Mouse (Mus musculus): ENCODE data around the gene Gabbr1. TPM values are rescaled to one million over a fixed set of nuclear protein-coding genes. Genes with fewer than 3 reads are reported as not detected.

The Gabbr1 gene
- polyA plus RNA-seq (2015; fragmentation: Nextera tagmentation; extraction: Ambion mirVana), result 10.0 and 17.7 TPM in 2 replicates

GRCm38 (mm10) chr17:37045611-37046311 is at the start of gene Gabbr1:
Gene Gabbr1 (plus strand): TSS chr17:37045966.

GRCm38 (mm10) chr17:37000863-37001262 is 44.9 kb upstream of the Gabbr1 start, which contains the start of gene Zfp57:
Gene Zfp57 (plus strand): TSS chr17:37001163.

GRCm38 (mm10) chr17:37022628-37023576 is 22.9 kb upstream of the Gabbr1 start, which contains the start of gene Mog:
Gene Mog (minus strand): TSS chr17:37023398.

GRCm38 (mm10) chr17:37088399-37088798 is 42.6 kb downstream of the Gabbr1 start, which contains the start of gene Olfr90:
Gene Olfr90 (minus strand): TSS chr17:37088499.

GRCm38 (mm10) chr17:37098178-37098577 is 52.4 kb downstream of the Gabbr1 start, which contains the start of gene Olfr91:
Gene Olfr91 (minus strand): TSS chr17:37098278.

GRCm38 (mm10) chr17:37119988-37120387 is 74.2 kb downstream of the Gabbr1 start, which contains the start of gene Olfr92:
Gene Olfr92 (minus strand): TSS chr17:37120088.

Other genes with a start within 250 kb of the Gabbr1 start
- gene H2-M10.6, start 233.8 kb upstream of the Gabbr1 start, polyA plus RNA-seq (2015; fragmentation: Nextera tagmentation; extraction: Ambion mirVana), result not detected in 2 replicates
- gene Trim26, start 208.8 kb upstream of the Gabbr1 start, polyA plus RNA-seq (2015; fragmentation: Nextera tagmentation; extraction: Ambion mirVana), result 30.2 and 41.1 TPM in 2 replicates
- gene Trim15, start 178.8 kb upstream of the Gabbr1 start, polyA plus RNA-seq (2015; fragmentation: Nextera tagmentation; extraction: Ambion mirVana), result 0.09 TPM in 1 of 2 replicates, not detected in the other
- 5.5 and 5.9 TPM in 2 replicates for gene Trim10, start 176.4 kb upstream of the Gabbr1 start, polyA plus RNA-seq (2015; fragmentation: Nextera tagmentation; extraction: Ambion mirVana)
- gene Trim40, start 155.8 kb upstream of the Gabbr1 start, polyA plus RNA-seq (2015; fragmentation: Nextera tagmentation; extraction: Ambion mirVana), result not detected in 2 replicates
- gene Trim31, start 147.8 kb upstream of the Gabbr1 start, polyA plus RNA-seq (2015; fragmentation: Nextera tagmentation; extraction: Ambion mirVana), result not detected in 2 replicates
- gene Rnf39, start 103.0 kb upstream of the Gabbr1 start, polyA plus RNA-seq (2015; fragmentation: Nextera tagmentation; extraction: Ambion mirVana), result 0.44 and 0.91 TPM in 2 replicates
- 115 and 189 TPM in 2 replicates for gene Ppp1r11, start 94.2 kb upstream of the Gabbr1 start, polyA plus RNA-seq (2015; fragmentation: Nextera tagmentation; extraction: Ambion mirVana)
- 64.6 and 73.7 TPM in 2 replicates for gene Znrd1, start 87.4 kb upstream of the Gabbr1 start, polyA plus RNA-seq (2015; fragmentation: Nextera tagmentation; extraction: Ambion mirVana)
- 6.8 and 8.3 TPM in 2 replicates for gene Znrd1as, start 87.4 kb upstream of the Gabbr1 start, polyA plus RNA-seq (2015; fragmentation: Nextera tagmentation; extraction: Ambion mirVana)
- not detected in 2 replicates for gene 2410137M14Rik, start 64.7 kb upstream of the Gabbr1 start, polyA plus RNA-seq (2015; fragmentation: Nextera tagmentation; extraction: Ambion mirVana)
- 0.12 TPM in 1 of 2 replicates, not detected in the other for gene H2-M5, start 56.4 kb upstream of the Gabbr1 start, polyA plus RNA-seq (2015; fragmentation: Nextera tagmentation; extraction: Ambion mirVana)
- 14.6 and 21.4 TPM in 2 replicates for gene Zfp57, start 44.8 kb upstream of the Gabbr1 start, polyA plus RNA-seq (2015; fragmentation: Nextera tagmentation; extraction: Ambion mirVana)
- 0.06 TPM in 1 of 2 replicates, not detected in the other for gene Mog, start 22.6 kb upstream of the Gabbr1 start, polyA plus RNA-seq (2015; fragmentation: Nextera tagmentation; extraction: Ambion mirVana)
- gene Olfr90, start 42.5 kb downstream of the Gabbr1 start, polyA plus RNA-seq (2015; fragmentation: Nextera tagmentation; extraction: Ambion mirVana), result not detected in 2 replicates
- gene Olfr91, start 52.3 kb downstream of the Gabbr1 start, polyA plus RNA-seq (2015; fragmentation: Nextera tagmentation; extraction: Ambion mirVana), result 0.09 TPM in 1 of 2 replicates, not detected in the other
- gene Olfr92, start 74.1 kb downstream of the Gabbr1 start, polyA plus RNA-seq (2015; fragmentation: Nextera tagmentation; extraction: Ambion mirVana), result not detected in 2 replicates
- not detected in 2 replicates for gene Olfr93, start 115.5 kb downstream of the Gabbr1 start, polyA plus RNA-seq (2015; fragmentation: Nextera tagmentation; extraction: Ambion mirVana)
- gene Ubd, start 147.9 kb downstream of the Gabbr1 start, polyA plus RNA-seq (2015; fragmentation: Nextera tagmentation; extraction: Ambion mirVana), result 0.25 TPM in 1 of 2 replicates, not detected in the other
- gene Olfr94, start 155.0 kb downstream of the Gabbr1 start, polyA plus RNA-seq (2015; fragmentation: Nextera tagmentation; extraction: Ambion mirVana), result not detected in 2 replicates
- gene Olfr95, start 167.2 kb downstream of the Gabbr1 start, polyA plus RNA-seq (2015; fragmentation: Nextera tagmentation; extraction: Ambion mirVana), result not detected in 2 replicates
- gene Olfr96, start 174.2 kb downstream of the Gabbr1 start, polyA plus RNA-seq (2015; fragmentation: Nextera tagmentation; extraction: Ambion mirVana), result not detected in 2 replicates
- not detected in 2 replicates for gene Olfr97, start 191.4 kb downstream of the Gabbr1 start, polyA plus RNA-seq (2015; fragmentation: Nextera tagmentation; extraction: Ambion mirVana)
- gene Olfr98, start 217.8 kb downstream of the Gabbr1 start, polyA plus RNA-seq (2015; fragmentation: Nextera tagmentation; extraction: Ambion mirVana), result not detected in 2 replicates
- 9.3 and 9.7 TPM in 2 replicates for gene H2-M3, start 224.3 kb downstream of the Gabbr1 start, polyA plus RNA-seq (2015; fragmentation: Nextera tagmentation; extraction: Ambion mirVana)
- not detected in 2 replicates for gene Olfr99, start 237.5 kb downstream of the Gabbr1 start, polyA plus RNA-seq (2015; fragmentation: Nextera tagmentation; extraction: Ambion mirVana)

Measured in adrenal gland, postnatal 0 days (tissue).